Mouse (Mus musculus) monocyte, adult 2 months (primary cell): Measurements from ENCODE around the gene C130073F10Rik.
"Not testable (repeated sequence)": the region's sequence is repeated elsewhere in the genome, so short reads cannot be mapped to it uniquely, and the experiment has no call there.

ENCODE experiments used
- DNase-seq, 2 experiments: peaks; one replicate each; pipeline ENCODE4 v3.0.0; 2022; ENCODE audit warnings: low spot score in 2 of 2, low read depth in 1 of 2

C130073F10Rik gene

DNA sequence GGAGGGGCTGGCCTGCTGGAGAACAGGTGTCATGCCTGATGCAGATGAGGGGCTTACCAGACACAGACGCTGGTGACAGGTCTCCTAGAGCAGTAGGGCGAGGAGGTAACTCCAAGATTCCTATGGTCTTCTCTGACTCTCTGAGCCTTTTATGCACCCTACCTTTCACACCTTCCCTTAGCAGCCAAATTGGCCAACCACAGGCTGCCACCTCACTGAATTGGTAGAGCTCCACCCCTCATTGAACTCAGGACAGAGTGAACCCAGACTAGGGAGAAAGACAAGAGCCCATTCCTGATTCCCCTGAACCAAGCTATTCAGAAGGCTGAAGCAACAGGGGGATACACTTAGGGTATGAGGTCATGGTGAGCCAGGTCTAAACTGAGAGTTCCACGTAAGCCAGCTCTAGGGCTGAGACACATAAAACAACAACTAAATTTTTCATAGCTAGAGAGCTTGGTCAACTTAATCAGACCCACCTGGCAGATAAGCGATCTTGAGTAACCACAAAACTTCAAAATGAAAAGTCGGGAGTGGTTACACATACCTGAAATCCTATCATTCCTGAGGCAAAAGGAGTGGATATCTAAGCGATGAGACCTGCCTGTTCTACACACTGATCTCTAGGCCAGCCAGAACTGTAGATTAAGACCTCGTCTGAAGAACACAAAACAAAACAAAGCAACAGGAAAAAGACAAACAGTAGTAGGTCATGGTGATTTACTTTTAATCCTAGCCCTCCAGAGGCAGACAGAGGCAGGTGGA is at the start of gene C130073F10Rik:
Gene C130073F10Rik (minus strand): TSS at position 134 of the 765 bp plus-strand sequence.
- DNase-seq: no peak

GRCm38 (mm10) chr4:101940107-101940506 is 46.5 kb upstream of the C130073F10Rik start, which contains the start of gene Gm12794:
Gm12794 (plus strand) TSS chr4:101940407.
- DNase-seq: not testable (repeated sequence)

GRCm38 (mm10) chr4:101908821-101909220 is 15.2 kb upstream of the C130073F10Rik start, which contains the start of gene Gm12800:
Gm12800 (plus strand) TSS chr4:101909121.
- not testable (repeated sequence) for DNase-seq

- no peak for DNase-seq
Observed at GRCm38 (mm10) chr4:101889377-101889776, 4.2 kb downstream of the C130073F10Rik start.

DNA sequence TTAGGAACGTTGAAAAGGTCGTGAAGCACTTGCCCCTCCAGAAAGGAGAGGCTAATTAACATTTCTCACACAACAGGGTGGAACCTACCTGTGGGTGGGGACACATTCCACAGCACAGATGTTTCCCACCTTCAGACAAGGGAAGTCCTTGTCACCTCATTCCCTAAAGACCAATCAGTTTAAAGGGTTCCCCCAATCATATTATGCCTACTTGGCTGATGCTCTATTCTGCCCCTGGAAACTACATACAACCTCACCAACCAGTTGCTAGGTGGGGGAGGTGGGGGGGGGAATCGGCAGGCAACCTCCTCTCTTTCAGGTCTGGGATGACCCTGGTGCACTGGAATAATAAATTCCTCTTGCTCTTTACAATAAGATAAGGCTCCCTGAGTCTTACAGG is 9.9 kb downstream of the C130073F10Rik start:
- no peak for DNase-seq

DNA sequence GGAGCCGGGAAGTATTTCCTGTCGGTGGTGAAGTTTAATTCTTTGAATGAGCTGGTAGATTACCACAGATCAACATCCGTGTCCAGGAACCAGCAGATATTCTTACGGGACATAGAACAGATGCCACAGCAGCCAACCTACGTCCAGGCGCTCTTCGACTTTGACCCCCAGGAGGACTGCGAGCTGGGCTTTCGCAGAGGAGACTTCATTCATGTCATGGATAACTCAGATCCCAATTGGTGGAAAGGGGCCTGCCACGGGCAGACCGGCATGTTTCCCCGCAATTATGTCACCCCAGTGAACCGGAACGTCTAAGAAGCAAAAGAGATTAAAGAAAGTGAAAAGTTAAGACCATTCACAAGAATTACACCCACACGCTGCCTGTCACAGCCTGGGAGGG is 17.9 kb downstream of the C130073F10Rik start:
- not testable (repeated sequence) for DNase-seq

- DNase-seq: not testable (repeated sequence)
Observed at GRCm38 (mm10) chr4:101872031-101872430, 21.6 kb downstream of the C130073F10Rik start.

DNA sequence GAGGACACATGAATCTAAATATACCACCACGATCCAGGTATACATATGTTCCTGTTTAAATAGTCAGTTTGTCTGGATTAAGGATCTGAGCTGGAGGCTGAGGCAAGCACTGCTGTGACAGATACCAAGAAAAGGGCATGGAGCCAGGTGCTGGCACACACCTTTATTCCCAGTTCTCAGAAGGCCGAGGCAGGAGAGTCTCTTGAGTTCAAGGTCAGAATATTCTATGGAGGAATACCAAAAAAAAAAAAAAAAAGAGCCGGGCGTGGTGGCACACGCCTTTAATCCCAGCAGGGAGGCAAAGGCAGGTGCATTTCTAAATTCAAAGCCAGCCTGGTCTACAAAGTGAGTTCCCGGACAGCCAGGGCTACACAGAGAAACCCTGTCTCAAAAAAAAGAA is 31.3 kb downstream of the C130073F10Rik start:
- DNase-seq: no peak

GRCm38 (mm10) chr4:101860873-101861272 is 32.7 kb downstream of the C130073F10Rik start:
- no peak for DNase-seq

GRCm38 (mm10) chr4:101850908-101851307 is 42.7 kb downstream of the C130073F10Rik start:
- DNase-seq: no peak

GRCm38 (mm10) chr4:101843923-101844322 is 49.7 kb downstream of the C130073F10Rik start, which contains the start of gene B020004J07Rik:
B020004J07Rik (minus strand) TSS chr4:101844023.
- not testable (repeated sequence) for DNase-seq
